Mouse (Mus musculus) frontal cortex, adult 2 months (tissue): ENCODE data around the gene Slc2a4. TPM values are rescaled to one million over a fixed set of nuclear protein-coding genes. Genes with fewer than 3 reads are reported as not detected.
A peak's percentile ranks its signal among the peaks of the same experiment; 100 is the strongest.
"Not testable (repeated sequence)": the region's sequence is repeated elsewhere in the genome, so short reads cannot be mapped to it uniquely, and the experiment has no call there.

Source experiments
- DNase-seq, 2 experiments: peaks; one replicate each; pipeline ENCODE4 v3.0.0; 2022; ENCODE audit warnings: low spot score in 1 of 2; ENCODE audit errors: extremely low spot score in 1 of 2
- polyA plus RNA-seq: library from polyadenylated mRNA; depleted of rRNA; stranded (reverse); fragments of >200 nt; gene quantifications from 2 replicates; pipeline ENCODE4 v1.2.3, GENCODE M21; 2012

Slc2a4 gene
- polyA plus RNA-seq, 1 experiment: 1.4 TPM

GRCm38 (mm10) chr11:69974907-69975306, 26.9 kb upstream of the Slc2a4 start:
- no peak for DNase-seq

GRCm38 (mm10) chr11:69970775-69971174, 22.8 kb upstream of the Slc2a4 start:
- DNase-seq: no peak

DNA sequence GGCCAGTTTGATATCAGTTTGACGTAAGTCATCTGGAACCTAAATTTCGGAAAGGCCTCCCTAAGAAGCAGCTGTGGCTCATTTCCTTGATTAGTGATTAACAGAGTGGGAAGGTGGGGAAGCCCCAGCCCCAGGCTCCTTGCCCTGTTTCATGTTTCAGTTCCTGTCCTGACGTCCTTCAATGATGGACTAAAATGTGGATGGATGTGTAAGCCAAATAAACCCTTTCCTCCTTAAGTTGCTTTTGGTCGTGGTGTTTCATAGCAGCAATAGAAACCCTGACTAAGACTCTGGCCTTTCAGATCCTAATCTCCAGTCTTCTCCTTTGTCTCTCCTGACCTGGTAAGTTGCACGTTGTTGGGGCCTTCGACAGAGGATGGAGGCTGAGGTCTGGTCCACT, 22.2 kb upstream of the Slc2a4 start:
- no peak for DNase-seq

DNA sequence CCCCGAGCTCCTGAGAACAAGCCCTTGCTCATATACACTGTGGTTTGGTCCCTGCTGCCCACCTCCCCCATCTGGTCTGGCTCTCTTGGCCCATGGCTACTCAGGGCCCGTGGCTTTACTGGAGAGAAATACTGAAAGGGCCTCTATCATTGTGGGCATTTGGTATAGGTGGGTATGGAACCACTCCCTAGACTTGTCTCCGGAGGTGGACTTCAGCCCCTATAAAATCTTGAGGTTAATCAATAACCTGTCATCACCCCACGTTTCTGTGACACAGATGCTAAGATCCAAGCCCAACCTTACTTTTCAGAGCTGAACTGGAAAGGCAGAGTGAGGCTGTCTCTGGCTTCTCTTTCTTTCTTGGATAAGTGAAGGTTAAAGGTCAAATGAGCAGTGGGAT, 20.8 kb upstream of the Slc2a4 start:
- no peak for DNase-seq

- no peak for DNase-seq
These were observed 19.0 kb upstream of the Slc2a4 start for GRCm38 (mm10) chr11:69966860-69967517.

GRCm38 (mm10) chr11:69966006-69966859, 18.2 kb upstream of the Slc2a4 start:
- no peak for DNase-seq

DNA sequence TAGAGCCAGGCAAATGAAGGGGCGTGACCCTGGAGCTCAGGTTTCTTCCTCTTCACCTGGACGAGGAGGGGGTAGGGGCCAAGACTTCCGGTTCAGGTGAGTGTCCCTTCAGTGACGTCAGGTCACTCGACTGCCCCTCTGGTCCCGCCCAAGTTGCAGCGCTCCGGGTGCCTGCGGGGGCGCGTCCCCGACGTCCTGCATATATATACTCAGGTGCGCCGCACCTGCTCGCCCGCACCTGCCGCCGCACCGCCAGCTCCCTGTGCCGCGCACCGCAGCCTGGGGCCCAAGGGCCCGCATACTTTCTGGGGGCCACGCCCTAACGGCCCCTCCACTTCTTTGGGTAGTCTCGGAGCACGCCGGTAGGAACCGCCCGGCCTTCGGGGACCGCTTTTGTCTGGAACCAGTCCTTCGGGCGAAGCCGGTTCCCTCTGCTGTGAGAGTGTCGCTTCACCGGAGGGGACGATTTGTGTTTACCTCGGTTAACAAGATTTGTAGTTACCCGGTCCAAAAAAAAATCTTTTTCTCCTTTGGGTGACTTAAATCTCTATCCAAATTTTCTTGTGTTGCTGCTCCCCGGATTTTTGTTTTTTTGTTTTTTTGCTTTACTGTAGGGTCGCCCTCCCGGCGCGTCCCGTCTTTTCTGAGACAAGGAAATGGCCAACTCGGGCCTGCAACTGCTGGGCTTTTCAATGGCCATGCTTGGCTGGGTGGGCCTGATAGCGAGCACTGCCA, 17.4 kb upstream of the Slc2a4 start:
- DNase-seq: no peak

DNA sequence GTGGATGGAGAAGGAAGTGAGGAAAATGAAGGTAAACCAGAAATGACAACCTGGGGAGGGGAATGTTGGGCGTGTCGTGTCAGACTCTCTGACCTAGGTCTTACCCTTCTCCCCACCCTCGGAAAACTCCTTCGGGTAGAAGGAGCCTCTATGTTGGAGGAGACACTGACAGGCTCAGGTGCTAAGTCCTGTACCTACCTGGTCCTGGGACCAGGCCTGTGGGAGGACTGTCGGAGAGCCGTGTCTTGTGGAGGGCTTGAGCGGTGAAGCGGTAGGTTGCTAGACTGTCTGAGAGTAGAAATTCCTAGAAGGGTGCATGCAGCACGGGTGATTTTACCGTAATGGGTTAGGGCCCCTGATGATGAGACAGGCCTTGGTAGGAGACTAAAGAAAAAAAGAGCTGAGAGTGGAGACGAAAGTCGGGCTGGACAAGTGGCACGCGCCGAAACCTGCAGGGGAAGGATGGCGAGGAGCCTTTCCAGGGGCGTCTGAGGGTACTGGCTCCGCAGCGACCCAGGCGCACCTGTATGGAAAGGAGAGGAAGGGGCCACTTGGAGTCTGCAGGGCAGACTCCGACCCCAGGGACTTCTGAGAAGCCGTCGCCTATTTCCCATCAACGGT, 16.8 kb upstream of the Slc2a4 start, which contains the start of gene Cldn7:
Gene Cldn7, plus strand, starts transcription at position 130 of the 621 bp plus-strand sequence.
- no peak for DNase-seq

DNA sequence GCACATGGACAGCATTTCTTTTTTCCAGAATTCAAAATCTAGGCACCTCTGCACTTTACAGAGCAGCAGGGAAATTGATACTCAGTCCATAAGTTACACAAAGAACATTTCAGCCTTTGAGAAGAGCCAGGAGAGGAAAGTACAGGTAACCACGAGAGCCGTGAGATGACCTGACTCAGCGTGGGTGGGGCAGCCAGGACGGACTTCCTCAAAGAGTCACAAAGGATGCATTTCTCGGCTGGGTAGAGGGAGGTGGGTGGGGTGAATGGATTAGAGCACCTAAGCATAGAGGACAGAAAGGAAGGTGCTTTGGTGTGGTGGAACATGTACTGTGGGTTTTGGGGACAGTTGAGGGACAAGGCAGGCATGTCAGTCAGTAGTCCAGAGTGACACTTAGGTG, 13.9 kb upstream of the Slc2a4 start:
- no peak for DNase-seq

- DNase-seq: no peak
These were observed 12.6 kb upstream of the Slc2a4 start for GRCm38 (mm10) chr11:69960616-69961015.

DNA sequence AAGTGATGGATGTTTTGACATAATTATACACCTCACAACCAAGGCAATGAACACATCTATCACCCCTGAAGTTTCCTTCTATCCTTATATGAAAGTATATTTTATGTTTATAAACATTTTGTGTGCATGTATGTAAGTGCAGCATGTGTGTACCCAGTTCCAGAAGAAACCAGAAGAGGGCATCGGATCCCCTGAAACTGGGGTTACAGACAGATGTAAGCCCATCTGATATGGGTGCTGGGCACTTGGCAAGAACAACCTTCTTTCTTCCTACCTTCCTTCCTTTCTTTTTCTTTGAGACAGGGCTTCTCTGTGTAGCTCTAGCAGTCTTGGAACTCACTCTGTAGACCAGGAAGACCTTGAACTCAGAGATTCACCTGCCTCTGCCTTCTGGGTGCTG, 8.2 kb upstream of the Slc2a4 start:
- DNase-seq: no peak

- DNase-seq: not testable (repeated sequence)
These were observed 7.6 kb upstream of the Slc2a4 start for GRCm38 (mm10) chr11:69955618-69956017.

DNA sequence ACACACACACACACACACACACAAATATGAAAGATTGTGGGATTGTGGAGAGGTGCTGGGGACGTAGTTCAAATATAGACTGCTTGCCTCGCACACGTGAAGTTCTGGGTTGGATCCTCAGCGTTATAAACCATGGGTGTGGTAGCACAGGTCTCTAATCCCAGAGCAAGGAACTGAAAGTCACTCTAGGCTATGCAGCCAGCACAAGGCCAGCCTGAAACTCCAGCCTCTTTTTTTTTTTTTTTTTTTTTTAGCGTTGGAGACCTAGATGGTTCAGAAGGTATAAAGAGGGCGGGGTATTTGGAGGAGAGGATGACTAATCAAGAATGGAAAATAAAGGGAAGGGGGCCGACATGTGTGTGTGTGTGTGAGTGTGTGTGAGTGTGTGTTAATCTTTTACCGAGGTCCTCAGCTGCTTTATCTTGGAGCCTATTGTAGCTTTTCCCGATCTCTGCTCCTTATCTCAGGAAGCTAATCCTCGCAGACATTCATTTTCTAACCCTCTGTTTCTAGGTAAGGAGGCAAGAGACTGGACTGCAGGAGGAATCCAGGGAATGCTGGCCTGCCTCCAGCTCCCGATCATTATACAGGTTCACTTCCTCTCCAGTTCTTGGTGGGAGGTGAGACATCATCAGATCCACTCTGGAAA, 5.4 kb upstream of the Slc2a4 start:
- no peak for DNase-seq

- no peak for DNase-seq
These were observed 4.3 kb upstream of the Slc2a4 start for GRCm38 (mm10) chr11:69952274-69952673.

GRCm38 (mm10) chr11:69950807-69951459, 2.9 kb upstream of the Slc2a4 start:
- DNase-seq: no peak

DNA sequence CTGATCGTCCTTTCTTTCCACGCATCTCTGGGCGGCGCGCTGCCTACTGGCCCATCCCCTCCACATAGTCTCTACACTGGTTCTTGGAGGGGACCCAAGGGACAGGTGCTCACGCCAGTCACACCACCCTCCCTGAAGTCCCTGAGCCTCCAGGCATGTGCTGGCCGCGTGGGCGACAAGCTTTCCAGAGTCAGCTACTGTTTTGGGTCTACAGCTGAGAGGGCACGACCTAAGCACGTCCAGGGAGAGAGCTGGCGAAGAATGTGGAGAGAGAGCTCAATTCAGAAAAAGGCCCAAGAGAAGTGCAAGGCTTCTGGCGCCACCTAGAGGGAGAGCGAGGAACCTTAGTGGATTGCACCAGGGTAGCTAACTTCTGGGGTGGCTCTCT, 769 bp upstream of the Slc2a4 start:
- peak; percentile 31 to 84 for DNase-seq

GRCm38 (mm10) chr11:69947337-69948065, 487 bp downstream of the Slc2a4 start:
- no peak for DNase-seq

GRCm38 (mm10) chr11:69945997-69946891, 1.7 kb downstream of the Slc2a4 start:
- DNase-seq: no peak
